Mouse (Mus musculus) ovary, adult 2 months (tissue): ENCODE measurements around the gene Fgfr1op. TPM values are rescaled to one million over a fixed set of nuclear protein-coding genes. Genes with fewer than 3 reads are reported as not detected.

Experiments
- polyA plus RNA-seq: library from polyadenylated mRNA; depleted of rRNA; stranded (reverse); fragments of >200 nt; gene quantifications from 2 replicates; pipeline ENCODE4 v1.2.3, GENCODE M21; 2012; rRNA removed

Gene Fgfr1op
- polyA plus RNA-seq, result 1.5 and 2.0 TPM in 2 replicates

DNA sequence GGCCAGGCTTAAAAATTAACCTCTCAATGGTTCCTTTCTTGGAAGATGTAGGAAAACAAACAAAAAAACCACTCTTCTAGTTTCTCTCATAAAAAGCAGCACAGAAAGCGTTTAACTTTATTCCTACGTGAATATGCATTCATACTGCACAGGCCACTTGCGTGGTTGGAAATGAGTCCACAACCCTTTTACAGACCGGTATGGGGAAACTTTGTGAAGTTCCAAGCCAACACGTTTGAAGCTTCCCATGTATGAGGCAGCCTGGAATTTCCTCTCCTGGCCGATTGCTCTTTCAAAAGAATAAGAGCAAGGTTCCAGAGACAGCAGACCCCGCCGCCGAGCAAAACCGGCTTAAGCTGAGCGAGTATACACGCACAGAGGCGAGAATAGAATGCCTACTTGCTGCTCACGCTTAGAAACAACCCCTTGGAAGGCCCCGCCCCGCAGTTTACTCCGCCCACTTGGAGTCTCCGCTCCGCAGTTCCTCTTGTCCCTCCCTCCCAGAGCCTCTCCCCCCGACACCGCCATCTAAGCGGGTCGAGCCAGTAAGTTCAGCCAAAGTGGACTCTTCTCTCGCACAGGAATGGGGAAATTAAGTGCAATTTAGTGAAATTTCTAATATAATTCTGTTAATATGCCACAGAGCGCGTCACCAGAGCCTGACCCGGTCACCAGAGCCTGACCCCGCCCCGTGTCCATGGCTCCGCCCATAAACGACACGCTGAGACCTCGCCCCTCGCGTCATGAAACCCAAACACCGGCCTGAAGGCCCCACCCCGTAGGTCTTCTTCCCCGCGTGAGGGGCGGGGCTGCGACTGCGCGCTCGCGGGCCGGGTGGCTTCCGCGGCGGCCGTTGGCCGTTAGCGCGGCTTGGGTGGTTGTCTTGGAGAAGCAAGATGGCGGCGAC is at the start of gene Fgfr1op:
Gene Fgfr1op, plus strand, starts transcription at position 801 of the 907 bp plus-strand sequence.

DNA sequence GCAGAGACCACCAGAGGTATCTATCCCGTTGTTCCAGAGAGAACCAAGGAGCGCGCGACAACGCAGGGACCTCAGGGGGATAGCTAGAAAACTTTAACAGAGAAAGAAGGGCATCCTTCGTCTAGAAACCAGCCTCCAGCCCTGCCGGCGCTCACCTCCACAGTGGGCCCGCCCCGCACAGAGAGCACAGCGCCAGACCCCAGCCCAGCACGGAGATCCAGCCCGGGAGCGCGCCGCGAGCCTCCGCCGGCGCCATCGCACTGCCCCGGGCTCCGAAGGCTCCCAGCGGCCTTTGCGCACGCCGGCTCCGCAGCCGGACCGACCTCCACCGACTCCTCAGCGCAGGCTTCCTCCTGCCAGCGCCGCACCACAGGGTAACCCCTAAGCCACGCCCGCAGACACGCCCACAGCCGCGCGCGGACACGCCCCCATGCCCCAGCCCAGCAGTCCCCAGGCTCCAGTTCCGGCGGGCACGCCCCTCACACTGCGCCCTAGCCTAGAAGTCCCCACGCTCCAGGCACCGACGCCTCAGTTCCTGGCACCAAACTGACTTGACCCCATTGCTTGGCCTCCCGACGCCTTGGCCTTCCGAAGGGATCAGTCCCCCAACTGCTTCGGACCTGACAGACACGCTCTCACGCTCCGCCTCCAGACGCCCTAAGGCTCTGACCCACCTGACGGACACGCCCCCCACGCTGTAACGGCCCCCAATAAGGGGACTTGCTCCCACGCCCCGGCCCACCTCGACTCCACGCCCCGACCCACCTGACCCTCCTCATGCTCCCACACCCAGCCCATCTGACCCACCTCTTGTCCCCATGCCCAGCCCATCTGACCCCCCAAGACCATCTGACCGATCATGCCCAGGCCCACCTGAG is 17.6 kb upstream of the Fgfr1op start, which contains the start of the genes Gm49673 and Rnaset2a:
Gene Gm49673, minus strand, starts transcription at position 350 of the 878 bp plus-strand sequence.
Gene Rnaset2a, minus strand, starts transcription at position 659 of the 878 bp plus-strand sequence.

DNA sequence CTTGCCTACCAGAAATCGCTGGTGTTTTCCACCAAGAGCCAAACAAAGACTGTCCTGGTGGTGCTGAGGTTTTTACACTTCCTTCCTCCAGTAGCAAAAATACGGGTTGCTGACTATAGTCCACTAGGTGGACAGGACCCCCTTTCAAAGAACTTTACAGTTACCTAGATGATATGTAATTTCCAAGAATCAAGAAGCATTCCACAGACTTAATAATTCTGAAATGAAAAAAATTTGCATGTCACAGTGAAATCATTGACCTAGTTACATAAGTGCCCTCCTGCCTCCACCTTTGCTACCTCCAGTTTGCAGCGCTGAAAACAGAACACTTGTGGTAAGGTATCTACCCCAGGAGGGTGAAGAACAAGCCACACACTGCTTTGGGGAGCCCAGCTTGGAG is 70.4 kb downstream of the Fgfr1op start, which contains the start of gene Ccr6:
Gene Ccr6, plus strand, starts transcription at position 301 of the 400 bp plus-strand sequence.

Other genes starting within 250 kb of the Fgfr1op start
- 11.1 and 12.1 TPM in 2 replicates for gene Tagap, start 239.5 kb upstream of the Fgfr1op start, polyA plus RNA-seq
- 127 and 133 TPM in 2 replicates for gene Rsph3a, start 219.9 kb upstream of the Fgfr1op start, polyA plus RNA-seq
- 0.79 and 3.4 TPM in 2 replicates for gene Gm49673, start 17.7 kb upstream of the Fgfr1op start, polyA plus RNA-seq
- 54.8 and 70.6 TPM in 2 replicates for gene Rnaset2a, start 17.4 kb upstream of the Fgfr1op start, polyA plus RNA-seq
- gene Ccr6, start 70.5 kb downstream of the Fgfr1op start, polyA plus RNA-seq, result not detected in 2 replicates
- 105 and 114 TPM in 2 replicates for gene Mpc1, start 117.4 kb downstream of the Fgfr1op start, polyA plus RNA-seq
- 69.1 and 85.1 TPM in 2 replicates for gene Sft2d1, start 145.6 kb downstream of the Fgfr1op start, polyA plus RNA-seq
- gene Prr18, start 172.0 kb downstream of the Fgfr1op start, polyA plus RNA-seq, result 10.7 and 13.4 TPM in 2 replicates
- 4.5 and 5.9 TPM in 2 replicates for gene T2, start 190.5 kb downstream of the Fgfr1op start, polyA plus RNA-seq